32 mouse cellular contexts compared by ENCODE assay signal in the genomic region with DNA sequence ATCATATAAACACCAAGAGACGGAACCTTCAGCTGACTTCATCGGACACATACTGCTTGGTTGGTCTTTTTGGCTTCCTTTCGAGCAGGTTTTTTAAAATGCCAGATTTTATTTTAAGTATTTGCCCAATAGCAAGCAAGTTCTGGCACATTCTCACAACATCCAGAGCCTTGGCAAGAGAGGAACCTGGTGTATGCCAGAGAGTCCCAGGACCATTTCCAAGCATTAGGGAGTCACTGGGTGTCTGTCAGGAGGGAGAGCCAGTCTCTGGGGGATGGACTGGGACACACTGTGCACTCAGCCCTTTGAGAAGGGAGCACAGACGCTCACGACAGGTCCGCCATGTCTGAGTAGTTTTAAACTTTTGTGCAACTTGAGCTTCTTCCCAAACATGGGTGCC. TPM values are rescaled to one million over a fixed set of nuclear protein-coding genes. Genes with fewer than 3 reads are reported as not detected.
DNase-seq lines count a peak whose midpoint lies in the region; ATAC-seq and TF ChIP-seq lines count a peak whose summit lies in the region.
"Had no signal": no experiment of that assay in that cellular context is flagged by ENCODE, and none has a peak within 500 bp of the region (broad histone marks: within the 10 kb centered on the region; RNA-seq: fewer than 3 reads in every experiment).

No protein-coding gene starts in this region.

- TF ChIP-seq CTCF in forebrain, postnatal 0 days (IDR thresholded peaks at IDR 0.05; ENCODE audit: low read depth) = no peak

- H3K36me3 ChIP-seq in forebrain, postnatal 0 days (ENCODE audit: insufficient read depth) = no peaks in the 10 kb centered on the region
- H3K36me3 ChIP-seq in forebrain, embryonic 10.5 days (replicated peaks) = no peaks in the 10 kb centered on the region
- H3K36me3 ChIP-seq in hindbrain, embryonic 10.5 days = no peaks in the 10 kb centered on the region
- H3K36me3 ChIP-seq: embryonic facial prominence, embryonic 13.5 days; forebrain, embryonic 15.5 days; heart, embryonic 15.5 days; hindbrain, embryonic 13.5 days; limb, embryonic 15.5 days had no signal

- no peak overlapping the region for H3K9ac ChIP-seq in forebrain, postnatal 0 days
- H3K9ac ChIP-seq: embryonic facial prominence, embryonic 13.5 days; forebrain, embryonic 15.5 days; heart, embryonic 15.5 days; hindbrain, embryonic 13.5 days; limb, embryonic 15.5 days; liver, embryonic 14.5 days; lung, embryonic 14.5 days had no signal

- 72% methylated on average over 6 of the region's 6 CpGs for WGBS in forebrain, postnatal 0 days
- 90% methylated on average over 6 of the region's 6 CpGs for WGBS in forebrain, embryonic 10.5 days
- 94% methylated on average over 6 of the region's 6 CpGs for WGBS in hindbrain, embryonic 10.5 days

- no peak overlapping the region for H3K4me2 ChIP-seq in forebrain, postnatal 0 days (ENCODE audit: low read depth)
- H3K4me2 ChIP-seq: embryonic facial prominence, embryonic 13.5 days; forebrain, embryonic 15.5 days; heart, embryonic 15.5 days; hindbrain, embryonic 13.5 days; limb, embryonic 15.5 days; lung, embryonic 14.5 days had no signal

- DNase-seq in forebrain, postnatal 0 days = peak; percentile 42
- DNase-seq in forebrain, embryonic 10.5 days (ENCODE audit: extremely low spot score, low spot score) = no peak
- peak; percentile 52 for DNase-seq in heart, adult 8-10 months (ENCODE audit: low spot score)
- no peak for DNase-seq in heart, postnatal 4 days
- peak; percentile 54 to 58 for DNase-seq in right cerebral cortex, postnatal 10 days (ENCODE audit: low spot score in 2 of 2)
- no peak for DNase-seq in right cerebral cortex, postnatal 25 days
- no peak for DNase-seq in hindbrain, embryonic 10.5 days (ENCODE audit: low spot score)
- DNase-seq: cerebellum, adult 8-10 months; cerebellum, postnatal 36 days; embryo, embryonic 11 days; kidney, adult 11 months; left cerebral cortex, postnatal 4 days; lung, embryonic 14.5 days; lung, postnatal 4 days; midbrain, embryonic 14.5 days had no signal

- no peaks in the 10 kb centered on the region for H3K4me1 ChIP-seq in forebrain, postnatal 0 days (ENCODE audit: insufficient read depth)
- H3K4me1 ChIP-seq in forebrain, embryonic 10.5 days = peaks cover 21% of the 10 kb centered on the region
- peaks cover 20% of the 10 kb centered on the region for H3K4me1 ChIP-seq in hindbrain, embryonic 10.5 days (replicated peaks)
- H3K4me1 ChIP-seq: forebrain, embryonic 15.5 days had no signal

- H3K4me3 ChIP-seq in forebrain, postnatal 0 days (ENCODE audit: low read depth, low read length) = no peak overlapping the region
- H3K4me3 ChIP-seq in forebrain, embryonic 10.5 days = no peak overlapping the region
- H3K4me3 ChIP-seq in hindbrain, embryonic 10.5 days = no peak overlapping the region
- H3K4me3 ChIP-seq: embryonic facial prominence, embryonic 13.5 days; erythroblast, embryonic 14.5 days; forebrain, embryonic 15.5 days; heart, embryonic 15.5 days; hindbrain, embryonic 13.5 days; limb, embryonic 15.5 days had no signal

- no peak overlapping the region for H3K27ac ChIP-seq in forebrain, postnatal 0 days (ENCODE audit: low read depth, low read length)
- H3K27ac ChIP-seq in forebrain, embryonic 10.5 days = no peak overlapping the region
- no peak overlapping the region for H3K27ac ChIP-seq in hindbrain, embryonic 10.5 days
- H3K27ac ChIP-seq: embryonic facial prominence, embryonic 13.5 days; forebrain, embryonic 15.5 days; heart, embryonic 15.5 days; hindbrain, embryonic 13.5 days; kidney, postnatal 0 days; limb, embryonic 15.5 days; liver, embryonic 14.5 days had no signal

- H3K27me3 ChIP-seq in forebrain, postnatal 0 days (ENCODE audit: insufficient read depth, low read length) = no peaks in the 10 kb centered on the region
- H3K27me3 ChIP-seq in forebrain, embryonic 10.5 days (ENCODE audit: poor library complexity, severe bottlenecking) = peaks cover 5% of the 10 kb centered on the region; the same call in 1 of the 2 replicates
- H3K27me3 ChIP-seq in hindbrain, embryonic 10.5 days (ENCODE audit: insufficient read depth, poor library complexity, severe bottlenecking) = no peaks in the 10 kb centered on the region
- H3K27me3 ChIP-seq: forebrain, embryonic 15.5 days; heart, embryonic 15.5 days; hindbrain, embryonic 13.5 days; limb, embryonic 15.5 days had no signal

- ATAC-seq in forebrain, postnatal 0 days = no peak
- ATAC-seq: CD4-positive, CD25-positive, alpha-beta regulatory T cell, adult 4 months; forebrain, embryonic 15.5 days had no signal

- no peaks in the 10 kb centered on the region for H3K9me3 ChIP-seq in forebrain, postnatal 0 days (ENCODE audit: low read length)
- H3K9me3 ChIP-seq in forebrain, embryonic 10.5 days = no peaks in the 10 kb centered on the region
- no peaks in the 10 kb centered on the region for H3K9me3 ChIP-seq in hindbrain, embryonic 10.5 days
- H3K9me3 ChIP-seq: embryonic facial prominence, embryonic 13.5 days; forebrain, embryonic 15.5 days; heart, embryonic 15.5 days; hindbrain, embryonic 13.5 days; limb, embryonic 15.5 days had no signal

RNA-seq across cellular contexts. Expression of a gene that starts 17.7 kb away (rescaled TPM):
- total RNA-seq in forebrain, postnatal 0 days (2014; rRNA removed) = not detected in 2 replicates
- polyA plus RNA-seq in forebrain, postnatal 0 days (2015; fragmentation: Nextera tagmentation; extraction: Ambion mirVana) = not detected in 2 replicates
- polyA plus RNA-seq in forebrain, embryonic 10.5 days (2016; fragmentation: Nextera tagmentation; extraction: Ambion mirVana) = 0.12 and 0.41 TPM in 2 replicates
- 1 to 10 TPM; 2.7 to 7.8 (median 4.7) TPM for total RNA-seq in heart, adult 8-10 months (2022)
- 100 to 1,000 TPM; 317 to 359 TPM for total RNA-seq in heart, postnatal 4 days (2021)
- 1.0 and 1.3 TPM in 2 replicates for polyA plus RNA-seq in hindbrain, embryonic 10.5 days (2016; fragmentation: Nextera tagmentation; extraction: Ambion mirVana)
- total RNA-seq: adrenal gland, adult 18-20 months; gastrocnemius, postnatal 4 days; left cerebral cortex, adult 18-20 months; left cerebral cortex, postnatal 4 days; megakaryocyte-erythroid progenitor cell, adult 5-6 weeks had no signal
- polyA plus RNA-seq: CD4-positive, CD25-positive, alpha-beta regulatory T cell, adult 4 months; erythroblast, embryonic 14.5 days; forebrain, embryonic 15.5 days; large intestine, adult 2 months; liver, embryonic 14.5 days; midbrain, embryonic 14.5 days; spleen, adult 2 months had no signal

RNA-seq across cellular contexts. Expression of a gene that starts 55.7 kb away (rescaled TPM):
- total RNA-seq in forebrain, postnatal 0 days (2014; rRNA removed) = 0.15 TPM in 1 of 2 replicates, not detected in the other
- polyA plus RNA-seq in forebrain, postnatal 0 days (2015; fragmentation: Nextera tagmentation; extraction: Ambion mirVana) = not detected in 2 replicates
- polyA plus RNA-seq in forebrain, embryonic 10.5 days (2016; fragmentation: Nextera tagmentation; extraction: Ambion mirVana) = not detected in 2 replicates
- total RNA-seq in heart, adult 8-10 months (2022) = under 1 TPM; 0.24 to 0.86 (median 0.42) TPM
- total RNA-seq in heart, postnatal 4 days (2021) = 1 to 10 TPM in 1 of 2 experiments, under 1 TPM in 1; 0.68 to 1.0 TPM
- not detected in 2 replicates for polyA plus RNA-seq in hindbrain, embryonic 10.5 days (2016; fragmentation: Nextera tagmentation; extraction: Ambion mirVana)
- total RNA-seq: adrenal gland, adult 18-20 months; gastrocnemius, postnatal 4 days; left cerebral cortex, adult 18-20 months; left cerebral cortex, postnatal 4 days; megakaryocyte-erythroid progenitor cell, adult 5-6 weeks had no signal
- polyA plus RNA-seq: CD4-positive, CD25-positive, alpha-beta regulatory T cell, adult 4 months; embryonic facial prominence, embryonic 13.5 days; erythroblast, embryonic 14.5 days; heart, embryonic 15.5 days; hindbrain, embryonic 13.5 days; large intestine, adult 2 months; limb, embryonic 15.5 days; lung, embryonic 14.5 days; midbrain, embryonic 14.5 days; neural tube, embryonic 11.5 days; spleen, adult 2 months; urinary bladder, adult 2 months had no signal

Comparison
In these comparisons a context has a peak if more than half of its experiments do, and no peak if none do; other contexts are left out.
1. DNase-seq: peak in forebrain, postnatal 0 days (single experiment), heart, adult 8-10 months (single experiment) and right cerebral cortex, postnatal 10 days (2 of 2); none in forebrain, embryonic 10.5 days (single experiment), heart, postnatal 4 days (single experiment), right cerebral cortex, postnatal 25 days (single experiment) and hindbrain, embryonic 10.5 days (single experiment).
2. RNA of a gene that starts 17.7 kb away (total RNA-seq): 317 to 359 TPM in heart, postnatal 4 days; 2.7 to 7.8 TPM in heart, adult 8-10 months and not detected in forebrain, postnatal 0 days; every median in the first group is over 10 times any median in the second.